Mouse (Mus musculus): Measurements from ENCODE around the gene Ttll11.

The Ttll11 gene

DNA sequence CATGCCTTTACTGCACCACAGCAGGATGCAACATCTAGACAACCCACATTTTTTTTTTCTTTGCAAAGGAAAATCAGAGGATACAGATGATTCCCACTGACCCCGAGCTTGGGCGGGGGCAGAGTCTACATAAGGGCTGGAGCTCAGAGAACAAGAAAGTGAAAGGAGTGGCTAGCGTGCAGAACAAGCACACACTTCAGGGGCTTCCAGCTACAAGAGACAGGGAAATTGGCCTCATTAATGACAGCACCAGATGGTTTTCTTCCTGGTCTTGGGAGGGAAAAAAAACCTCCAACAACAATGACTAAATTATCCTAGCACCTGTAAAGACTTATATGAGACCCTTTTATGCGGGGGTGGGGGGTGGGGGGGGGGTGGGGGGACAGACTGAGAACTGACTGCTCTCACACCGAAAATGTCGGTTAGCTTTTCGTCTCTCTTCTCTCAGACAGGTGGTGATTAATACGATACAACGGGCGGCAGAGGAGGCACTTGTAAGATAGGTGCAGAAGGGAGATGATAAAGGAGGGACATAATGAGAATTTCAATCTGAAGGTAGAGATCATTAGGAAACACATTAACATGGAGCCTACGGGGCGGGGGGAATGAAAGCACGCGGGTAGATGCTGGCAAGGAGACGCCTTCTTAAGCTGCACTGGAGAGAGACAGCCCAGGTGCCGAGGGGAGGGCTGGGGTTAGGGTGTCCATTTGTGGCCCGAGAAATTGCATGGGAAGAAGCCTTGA, 128.1 kb downstream of the Ttll11 start:
- no peak for DNase-seq

DNA sequence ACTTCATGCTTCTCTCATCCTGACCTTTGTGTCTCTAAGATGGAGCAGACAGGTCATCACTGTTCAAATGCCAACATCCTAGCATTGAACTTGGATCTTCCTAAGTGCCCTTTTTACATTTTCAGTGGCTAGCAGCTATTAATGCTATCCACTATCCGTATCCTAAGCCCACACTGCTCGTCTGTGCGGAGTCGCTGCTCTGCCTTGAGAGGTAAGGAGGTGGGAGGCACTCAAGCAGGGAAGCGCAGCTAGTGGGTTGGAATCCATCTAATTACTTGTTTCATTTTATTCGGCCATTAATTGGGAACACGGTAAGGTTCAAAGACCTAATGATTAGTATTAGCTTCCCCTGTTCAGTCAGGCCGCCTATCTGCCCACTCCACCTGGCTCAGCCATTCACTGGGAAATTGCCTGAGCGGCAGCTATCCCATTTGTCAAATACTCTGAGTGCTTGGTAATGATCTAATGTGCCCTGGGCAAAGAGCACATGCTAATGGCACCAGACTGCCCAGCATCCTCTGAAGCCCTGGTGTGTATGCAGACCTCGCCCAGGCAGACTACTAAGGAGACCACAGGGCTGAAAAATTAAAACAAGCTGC, 130.0 kb downstream of the Ttll11 start:
- DNase-seq, result peak; percentile 26 to 54

DNA sequence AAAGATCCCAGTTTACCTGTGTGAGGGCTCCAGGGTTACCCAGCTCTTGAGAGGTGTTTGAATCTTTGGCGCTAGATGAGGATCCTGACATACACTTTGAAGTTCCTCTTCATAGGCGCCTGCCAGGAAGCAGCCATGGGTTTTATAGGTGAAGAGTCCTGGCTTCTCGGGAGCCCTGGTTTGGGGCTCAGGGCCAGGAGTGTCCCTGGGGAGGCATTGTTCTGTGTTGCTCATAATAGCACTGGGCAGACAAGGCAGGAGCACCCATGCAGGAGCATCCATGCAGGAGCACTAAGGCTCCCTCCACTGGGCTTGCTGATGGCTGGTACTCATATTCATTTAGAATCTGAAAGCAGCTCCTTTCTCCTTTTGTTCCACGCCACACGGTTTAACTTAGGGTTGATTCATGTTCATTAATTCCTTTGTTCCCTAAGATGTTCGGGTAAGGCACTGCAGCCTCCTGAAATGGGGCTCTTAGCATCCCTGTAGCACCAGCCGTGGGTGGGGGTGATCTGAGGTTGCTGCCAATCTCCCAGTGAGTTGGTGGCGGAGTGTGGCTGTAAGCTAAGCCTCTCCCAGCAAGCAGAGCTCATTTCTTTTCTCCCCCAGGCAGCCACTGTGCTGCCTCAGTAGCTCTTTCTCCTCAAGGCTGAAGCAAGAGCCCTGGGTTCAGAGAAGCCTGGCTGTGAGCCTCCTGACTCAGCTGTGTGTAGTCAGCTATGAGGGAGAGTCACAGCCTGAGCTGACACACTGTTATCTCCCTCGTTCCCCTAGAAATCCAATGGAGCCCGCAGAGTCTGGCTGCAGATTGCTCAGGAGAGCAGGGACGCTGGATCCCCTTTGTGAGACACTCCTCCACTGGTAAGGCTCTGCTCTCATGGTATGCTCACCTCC, 133.9 kb downstream of the Ttll11 start:
- no peak for DNase-seq

DNA sequence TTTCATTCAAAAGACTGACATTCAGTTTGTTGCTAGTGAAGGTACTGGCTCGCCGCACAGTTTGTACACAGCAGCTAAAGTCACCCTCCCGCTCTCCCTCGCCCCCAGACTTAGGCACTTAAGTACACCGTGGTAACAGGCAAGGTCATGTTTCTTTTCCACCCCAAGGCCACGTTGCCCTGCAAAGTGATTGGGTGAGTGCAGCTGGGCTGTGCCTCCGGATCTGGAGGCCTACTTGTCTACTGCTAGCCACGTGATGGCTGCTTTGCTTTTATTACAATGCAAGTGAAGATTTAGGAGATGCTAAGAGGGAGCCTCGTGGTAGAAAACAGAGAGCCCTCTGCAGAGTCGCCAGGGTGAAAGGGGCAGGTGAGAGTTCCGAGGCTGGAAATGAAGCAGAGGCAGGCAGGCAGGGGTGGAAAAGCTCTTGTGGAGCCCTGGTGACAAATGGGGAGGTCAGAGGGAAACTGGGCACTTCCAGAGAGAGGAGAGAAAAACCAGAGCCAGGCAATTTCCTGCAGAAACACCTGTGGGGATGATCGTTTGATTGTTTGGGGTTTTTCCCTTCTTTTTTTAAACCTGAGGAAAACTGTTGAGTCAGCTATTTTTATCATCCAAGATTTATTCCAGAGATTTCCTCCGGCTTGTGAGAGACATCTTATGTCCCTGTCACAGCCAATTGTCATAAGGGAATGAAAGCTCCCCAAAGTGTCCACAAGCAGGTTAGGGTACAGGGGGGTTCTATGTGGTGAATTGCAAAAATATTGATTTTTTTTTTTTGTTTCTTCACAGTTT, 135.6 kb downstream of the Ttll11 start:
- peak in 1 of 2 experiments; percentile 20 for DNase-seq

DNA sequence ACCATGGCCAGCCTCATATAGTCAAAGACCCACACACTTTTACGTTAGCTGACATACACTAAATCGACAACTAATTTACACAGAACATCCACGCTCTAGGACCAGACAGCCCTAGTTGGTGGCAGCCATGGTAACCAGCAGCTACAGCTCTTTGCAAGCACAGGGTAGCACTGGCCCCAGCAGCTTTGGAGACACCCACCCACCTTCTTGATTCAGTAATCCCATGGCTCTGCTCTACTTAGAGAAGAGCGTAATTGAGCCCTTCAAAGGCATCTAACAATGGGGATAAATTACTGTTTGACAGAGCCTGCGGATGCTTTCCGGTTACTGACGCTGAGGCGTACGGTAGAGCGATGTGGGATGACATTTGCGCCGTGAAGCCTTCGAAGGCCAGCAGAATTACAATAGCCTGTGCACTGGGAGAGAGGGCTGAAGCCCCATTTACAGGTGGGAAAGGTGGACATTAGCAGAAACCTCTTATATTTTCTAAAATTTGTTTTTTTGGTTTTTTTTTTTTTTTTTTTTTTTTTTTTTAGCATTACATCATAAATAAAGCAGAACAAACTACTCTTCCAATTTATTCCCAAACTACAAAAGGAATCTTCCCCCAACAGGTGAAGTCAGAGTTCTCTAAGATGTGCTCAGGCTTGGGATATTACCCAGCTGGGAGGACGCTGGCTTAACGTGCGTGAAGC, 136.8 kb downstream of the Ttll11 start:
- no peak for DNase-seq

DNA sequence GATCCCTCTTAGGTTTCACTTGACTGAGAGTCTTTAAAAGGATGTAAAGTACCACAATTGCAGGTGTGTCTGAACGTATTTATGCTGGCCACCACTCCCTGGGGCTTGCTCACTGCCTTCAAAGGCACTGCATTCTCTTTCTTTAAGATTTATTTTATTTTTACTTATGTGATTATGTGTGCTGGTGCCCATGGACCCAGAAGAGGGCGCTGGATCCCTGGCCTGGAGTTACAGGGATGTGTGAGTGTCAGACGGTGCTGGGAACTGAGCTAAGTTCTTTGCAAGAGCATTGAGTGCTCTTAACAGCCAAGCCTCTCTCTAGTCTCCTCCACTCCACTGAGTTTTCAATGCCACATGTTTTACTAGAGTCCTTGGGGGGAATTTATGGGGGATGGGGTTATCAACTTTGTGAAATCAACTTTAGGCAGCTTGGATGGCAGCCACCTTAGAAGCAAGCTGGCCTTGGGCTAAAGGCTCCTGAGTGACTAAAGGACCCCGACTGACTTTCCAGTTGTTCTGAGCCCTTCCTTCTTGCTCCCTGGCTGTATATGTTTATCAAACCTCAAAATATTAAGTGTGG, 137.8 kb downstream of the Ttll11 start:
- DNase-seq, result no peak

DNA sequence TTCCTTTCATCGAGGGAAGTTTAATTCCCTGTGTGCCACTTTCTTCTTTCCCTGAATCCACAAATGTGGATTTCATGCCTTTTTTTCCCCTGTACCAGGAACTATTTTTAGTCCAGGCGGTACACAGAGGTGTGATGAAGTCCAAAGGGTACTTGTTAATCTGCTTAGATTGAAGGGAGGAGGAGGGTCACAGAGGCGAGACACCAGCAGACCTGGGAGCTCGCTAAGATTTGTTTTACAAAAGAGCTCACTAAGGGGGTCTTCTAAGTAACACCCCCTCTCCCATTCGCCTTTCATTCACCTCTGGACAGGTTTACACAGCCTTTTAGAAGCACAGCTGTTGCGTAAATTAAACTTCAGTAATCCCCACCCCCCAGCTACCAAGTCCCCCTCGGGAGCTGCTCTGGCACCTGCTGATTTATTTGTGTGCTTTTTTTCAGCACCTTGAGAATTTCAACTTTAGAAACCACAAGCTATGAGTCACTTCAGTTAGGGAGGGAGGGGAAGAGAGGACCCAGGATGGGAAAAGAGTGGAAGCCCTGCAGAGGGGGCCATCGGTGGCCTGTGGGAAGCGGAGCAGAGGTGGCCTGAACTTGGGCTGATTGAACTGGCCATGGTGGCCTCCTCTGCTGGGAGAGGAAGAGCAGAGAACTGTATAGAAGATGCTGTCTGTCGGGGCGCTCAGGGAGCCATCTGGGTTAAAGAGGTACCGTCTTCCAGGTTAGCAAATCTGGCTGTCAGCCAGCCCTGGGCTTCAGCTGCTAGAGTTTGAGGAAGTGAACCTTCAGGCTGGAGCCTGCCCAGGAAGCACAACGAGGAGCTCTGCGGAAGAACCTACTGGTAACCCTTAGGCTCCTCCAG, 138.5 kb downstream of the Ttll11 start:
- DNase-seq, result peak; percentile 52 to 67

DNA sequence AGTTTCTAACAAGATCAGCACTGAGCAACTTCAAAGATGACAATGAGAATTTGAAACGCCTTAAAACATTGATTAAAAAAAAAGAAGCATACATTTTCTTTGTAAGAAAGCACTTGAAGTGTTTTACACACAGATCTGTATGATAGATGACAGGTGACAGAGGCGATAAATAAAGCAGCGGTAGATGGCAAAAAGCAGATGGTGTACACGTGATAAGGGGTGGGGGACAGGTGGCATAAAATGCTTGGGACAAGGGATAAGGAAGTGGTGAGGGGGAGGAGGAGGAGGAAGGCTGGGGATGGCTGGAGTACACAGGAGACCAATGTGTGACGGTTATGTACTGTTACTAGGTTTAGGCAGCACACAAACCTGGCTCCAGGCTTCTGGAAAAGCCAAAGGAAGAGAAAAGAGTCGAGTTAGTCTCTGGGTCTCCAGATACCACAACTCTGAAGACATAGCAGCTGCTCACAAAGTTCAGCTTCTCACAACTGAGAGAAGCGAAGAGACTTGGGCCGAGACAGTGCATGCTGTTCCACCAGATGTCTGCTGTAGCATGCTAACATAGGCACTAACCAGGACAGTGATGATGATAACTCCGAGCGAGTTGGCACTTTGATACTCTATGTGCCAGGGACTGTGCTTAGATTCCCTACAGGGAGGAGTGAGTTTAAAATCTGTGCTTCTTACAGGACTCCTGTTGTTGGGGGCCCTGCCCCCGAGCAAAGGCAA, 140.8 kb downstream of the Ttll11 start:
- no peak for DNase-seq

DNA sequence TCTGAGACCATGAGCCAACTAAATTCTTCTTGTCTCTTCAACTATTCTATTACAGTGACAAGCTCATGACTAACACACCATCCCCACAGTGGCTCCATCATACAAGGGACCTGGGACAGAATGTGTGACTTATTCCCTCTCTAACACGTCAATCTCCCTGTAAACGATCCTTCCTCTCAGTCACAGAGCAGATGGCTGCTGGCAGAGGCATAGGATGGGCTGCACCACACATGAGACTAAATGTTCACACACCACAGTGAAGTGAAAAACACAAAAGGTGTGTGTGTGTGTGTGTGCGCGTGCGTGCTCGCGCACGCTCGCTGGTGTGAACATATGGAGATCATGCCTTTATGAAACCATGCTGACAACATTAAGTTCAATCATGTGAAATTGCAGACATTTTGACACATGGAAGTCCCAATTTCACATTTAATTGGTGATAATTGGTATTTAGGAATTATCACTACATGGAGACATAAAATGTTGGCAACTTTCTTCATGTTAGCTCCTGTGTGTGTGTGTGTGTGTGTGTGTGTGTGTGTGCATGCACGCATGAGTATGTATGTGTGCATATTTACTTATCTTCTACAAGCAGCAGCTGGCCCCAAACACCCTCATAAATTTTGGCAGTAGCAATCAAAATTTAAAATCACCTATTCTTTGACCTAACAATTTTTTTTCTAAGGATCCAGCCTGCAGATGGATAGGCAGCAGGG, 145.4 kb downstream of the Ttll11 start:
- DNase-seq, result no peak

DNA sequence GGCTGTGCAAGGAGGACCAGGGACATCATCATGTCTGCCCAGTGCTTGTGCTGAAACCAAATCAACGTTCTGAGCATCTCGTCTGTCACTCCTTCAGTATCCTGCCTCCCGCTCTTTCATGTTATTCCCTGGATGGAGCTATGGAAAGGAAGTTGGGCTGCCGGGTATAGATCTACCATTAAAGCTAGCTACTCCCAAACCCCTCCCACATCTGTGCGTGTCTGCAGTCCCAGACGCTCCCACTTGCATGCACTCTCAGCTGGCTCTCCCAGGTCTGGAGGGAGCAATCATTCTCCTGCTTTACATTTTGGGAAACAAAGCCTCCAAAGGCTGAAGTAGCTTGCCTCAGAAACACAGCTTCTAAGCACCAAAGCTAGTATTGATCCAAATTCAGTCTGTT, 146.2 kb downstream of the Ttll11 start:
- DNase-seq, result no peak

DNA sequence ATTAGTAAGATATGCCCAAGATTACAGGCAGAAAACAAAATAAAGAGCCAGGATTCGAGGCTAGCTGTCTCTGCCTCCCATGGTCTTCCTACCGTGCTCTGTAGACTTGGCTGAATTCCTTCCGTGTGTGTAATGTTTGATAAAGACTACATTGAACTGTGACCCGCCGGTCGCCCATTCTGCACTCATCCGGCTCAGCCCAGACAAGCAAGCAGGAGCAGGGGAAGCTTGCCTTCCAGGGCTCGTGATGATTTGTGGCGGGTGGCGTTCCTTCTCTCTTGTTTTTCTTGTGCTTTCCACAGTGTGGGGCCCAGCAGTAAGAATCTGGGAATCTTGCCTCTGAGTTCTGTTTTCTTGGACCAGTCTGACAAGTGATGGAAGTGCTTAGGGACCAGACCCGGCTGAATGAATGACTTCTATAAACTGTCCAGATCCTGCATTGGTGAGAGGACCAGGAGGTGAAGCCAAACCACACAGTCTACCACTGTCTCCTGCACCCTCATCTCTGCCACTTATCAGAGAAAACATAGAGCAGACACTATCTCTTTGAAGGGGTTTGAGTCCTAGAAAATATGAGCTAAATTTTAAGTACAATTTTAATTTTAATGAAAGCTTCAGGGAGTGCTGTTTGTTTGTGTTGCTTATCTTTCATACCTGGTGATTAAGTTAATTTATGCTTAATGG, 146.8 kb downstream of the Ttll11 start:
- DNase-seq, result peak; percentile 69 to 80

DNA sequence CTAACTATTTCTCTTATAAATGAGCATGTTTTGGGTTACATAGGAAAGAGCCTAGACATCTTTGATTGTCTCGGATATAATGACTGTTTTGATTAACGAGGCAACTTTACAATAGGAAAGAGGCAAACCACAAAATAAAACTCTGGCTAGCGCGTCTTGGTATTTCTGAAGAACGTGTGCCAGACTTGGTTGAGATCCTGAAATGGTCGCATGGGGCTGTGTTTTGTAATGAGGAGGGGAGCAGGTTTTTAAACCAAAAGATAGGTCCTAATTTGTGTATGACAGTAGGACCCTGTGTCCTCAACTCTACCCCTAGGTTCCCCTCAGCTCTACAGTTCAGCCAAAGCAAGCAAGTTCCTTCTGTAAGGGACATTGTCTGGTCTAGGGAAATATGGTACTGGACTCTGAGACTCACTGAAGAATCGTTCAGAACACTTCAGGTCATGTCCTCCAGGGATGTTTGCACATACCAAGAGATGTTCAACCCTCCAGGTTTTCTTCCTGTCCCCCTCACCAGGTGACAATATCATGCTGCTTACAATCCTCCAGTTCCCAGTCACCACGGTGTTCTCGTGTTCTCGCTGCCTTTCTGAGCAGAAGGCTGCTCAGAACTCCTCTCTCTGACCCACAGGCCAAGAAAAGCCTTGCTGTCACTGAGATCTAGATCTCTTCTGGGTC, 147.7 kb downstream of the Ttll11 start:
- DNase-seq, result no peak

DNA sequence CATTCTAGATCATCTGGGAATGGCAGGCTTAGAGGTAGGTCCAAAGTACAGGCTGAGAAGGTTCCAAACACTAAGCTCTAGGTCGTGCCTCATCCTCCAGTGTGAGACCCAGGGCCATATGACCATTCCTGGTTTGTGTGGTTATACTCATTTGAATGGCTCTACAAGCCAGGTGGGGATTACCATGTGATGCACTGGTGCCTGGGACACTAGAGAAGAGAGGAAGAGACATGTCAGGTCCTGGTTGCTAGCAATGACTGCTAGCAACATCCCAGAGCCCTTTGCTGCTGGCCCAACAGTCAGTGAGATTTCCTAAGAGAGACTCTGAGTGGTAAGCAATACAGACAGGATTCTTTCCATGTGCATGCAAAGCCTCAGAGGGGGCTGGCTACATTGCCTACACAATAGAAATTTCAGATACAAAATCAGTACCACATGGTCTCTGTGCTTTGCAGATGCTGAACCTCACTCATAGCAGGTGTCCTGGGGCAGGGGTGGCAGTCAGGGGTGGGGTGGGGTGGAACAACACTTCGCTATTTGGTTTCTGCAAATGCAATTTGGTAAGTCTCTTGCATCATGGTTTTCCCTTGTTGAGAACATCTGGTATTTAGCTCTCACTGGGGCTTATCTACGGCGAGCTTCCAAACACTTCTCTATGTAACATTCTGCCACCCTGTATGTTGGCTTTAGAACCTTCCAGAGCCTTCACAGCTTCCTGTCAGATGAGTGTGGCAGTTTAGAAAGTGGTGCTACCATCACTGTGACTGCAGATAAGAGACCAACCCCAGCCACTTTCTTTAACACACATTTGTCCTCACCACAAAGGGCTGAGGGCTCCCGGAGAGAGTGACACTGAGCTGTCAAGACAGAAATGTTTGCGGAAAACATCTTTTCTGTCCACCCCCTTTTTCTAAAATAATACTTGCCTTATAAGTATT, 148.5 kb downstream of the Ttll11 start:
- no peak for DNase-seq

DNA sequence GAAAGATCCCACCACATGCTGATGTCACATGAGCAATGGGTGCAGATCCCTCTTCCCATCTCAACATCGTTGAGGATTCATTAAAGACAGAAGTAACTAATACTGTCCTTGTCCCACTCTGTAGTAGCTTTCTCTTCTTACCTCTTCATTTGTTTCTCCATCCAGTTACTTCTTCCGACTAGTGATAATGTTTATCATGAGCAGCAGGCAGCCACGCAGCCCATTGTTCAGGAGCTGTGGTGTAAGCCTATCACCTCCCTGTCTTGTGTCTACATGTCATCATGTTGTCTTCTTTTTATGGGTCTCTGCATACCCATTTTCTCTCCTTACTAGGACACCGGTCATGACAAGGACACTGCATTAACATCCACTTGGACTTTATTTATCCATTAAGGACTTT, 150.6 kb downstream of the Ttll11 start:
- DNase-seq, result no peak

DNA sequence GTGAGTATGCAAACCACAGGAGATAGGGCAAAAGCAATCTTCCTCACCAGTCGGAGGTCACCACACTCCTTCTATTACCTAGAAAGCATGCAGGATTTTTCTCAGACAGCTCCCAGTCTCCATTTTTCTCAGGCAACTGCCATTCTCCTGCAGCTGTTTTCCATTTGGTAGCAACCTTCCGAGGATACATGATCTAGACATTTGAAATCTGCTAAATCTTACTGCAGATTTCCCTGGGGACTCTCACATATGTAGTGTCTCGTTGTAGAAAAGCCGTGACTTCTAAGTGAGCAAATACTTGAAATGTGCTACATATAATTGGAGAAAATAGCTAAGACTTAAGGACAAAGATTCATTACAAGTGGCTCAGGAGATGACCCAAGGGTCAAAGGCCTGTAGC, 151.8 kb downstream of the Ttll11 start:
- DNase-seq, result no peak

DNA sequence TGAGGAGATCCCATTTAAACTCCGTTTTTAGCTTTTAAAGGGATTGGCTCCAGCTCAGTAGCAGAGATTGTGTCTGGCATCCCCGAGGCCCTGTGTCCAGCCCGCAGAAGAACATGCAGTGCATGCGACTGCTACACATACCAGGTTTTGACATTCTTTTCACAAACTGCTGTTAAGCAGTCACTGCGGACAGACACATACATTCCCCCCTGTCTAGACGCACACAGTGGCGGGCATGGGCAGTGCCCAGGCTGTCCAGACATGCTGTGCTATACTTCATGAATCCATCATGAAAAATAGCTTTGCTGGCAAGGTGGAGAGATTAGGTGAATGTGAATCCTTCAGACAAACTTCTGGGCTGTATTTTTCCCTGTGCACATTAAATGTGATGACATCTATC, 154.6 kb downstream of the Ttll11 start:
- no peak for DNase-seq

DNA sequence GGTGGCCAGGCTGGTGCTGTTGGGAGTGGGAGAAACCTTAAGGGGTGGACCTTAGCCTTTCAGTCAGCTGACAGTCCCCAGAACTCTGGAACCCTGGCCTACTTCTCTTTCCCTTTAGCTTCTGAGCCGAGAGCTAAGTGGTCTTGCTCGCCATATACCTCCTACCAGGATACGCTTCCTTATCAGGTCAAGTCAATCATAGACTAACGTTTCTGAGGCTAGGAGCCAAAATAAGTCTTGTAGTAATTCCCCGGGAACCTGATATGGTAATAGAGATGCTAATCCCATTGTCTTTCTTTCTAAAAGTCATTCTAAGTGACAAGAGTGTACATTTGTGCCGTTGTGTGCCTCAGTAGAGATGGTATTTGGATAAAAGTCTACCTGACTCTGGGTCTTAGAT, 156.1 kb downstream of the Ttll11 start:
- no peak for DNase-seq
